Mouse (Mus musculus) liver, embryonic 18 days (tissue): Measurements from ENCODE around the gene Tfap4. TPM values are rescaled to one million over a fixed set of nuclear protein-coding genes. Genes with fewer than 3 reads are reported as not detected.

Source experiments
- polyA plus RNA-seq: library from polyadenylated mRNA; depleted of rRNA; stranded (reverse); fragments of >200 nt; gene quantifications from 2 replicates; pipeline ENCODE4 v1.2.3, GENCODE M21; 2012; rRNA removed

The Tfap4 gene
- 4.6 and 5.9 TPM in 2 replicates for polyA plus RNA-seq

DNA sequence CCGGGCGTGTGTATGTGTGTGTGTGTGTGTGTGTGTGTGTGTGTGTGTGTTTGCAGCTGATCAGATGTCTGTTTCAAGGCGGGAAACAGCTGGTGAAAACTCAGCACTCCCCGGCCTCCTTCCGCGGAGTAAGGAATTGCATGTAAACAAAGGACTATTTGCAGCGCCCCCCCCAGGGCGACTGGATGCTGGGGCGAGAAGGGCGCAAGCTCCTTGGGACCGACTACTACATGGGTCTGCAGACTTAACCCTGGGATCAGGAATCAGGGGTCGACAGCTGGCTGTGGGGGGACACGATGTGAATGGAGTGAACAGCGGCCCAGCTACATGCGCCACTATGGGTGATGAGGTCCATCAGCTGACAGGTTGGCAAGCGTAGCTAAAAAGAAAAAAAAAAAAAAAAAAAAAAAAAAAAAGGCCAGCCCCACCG lies at the start of gene Tfap4:
TSS of gene Tfap4 (minus strand) at position 140 of the 430 bp plus-strand sequence.

DNA sequence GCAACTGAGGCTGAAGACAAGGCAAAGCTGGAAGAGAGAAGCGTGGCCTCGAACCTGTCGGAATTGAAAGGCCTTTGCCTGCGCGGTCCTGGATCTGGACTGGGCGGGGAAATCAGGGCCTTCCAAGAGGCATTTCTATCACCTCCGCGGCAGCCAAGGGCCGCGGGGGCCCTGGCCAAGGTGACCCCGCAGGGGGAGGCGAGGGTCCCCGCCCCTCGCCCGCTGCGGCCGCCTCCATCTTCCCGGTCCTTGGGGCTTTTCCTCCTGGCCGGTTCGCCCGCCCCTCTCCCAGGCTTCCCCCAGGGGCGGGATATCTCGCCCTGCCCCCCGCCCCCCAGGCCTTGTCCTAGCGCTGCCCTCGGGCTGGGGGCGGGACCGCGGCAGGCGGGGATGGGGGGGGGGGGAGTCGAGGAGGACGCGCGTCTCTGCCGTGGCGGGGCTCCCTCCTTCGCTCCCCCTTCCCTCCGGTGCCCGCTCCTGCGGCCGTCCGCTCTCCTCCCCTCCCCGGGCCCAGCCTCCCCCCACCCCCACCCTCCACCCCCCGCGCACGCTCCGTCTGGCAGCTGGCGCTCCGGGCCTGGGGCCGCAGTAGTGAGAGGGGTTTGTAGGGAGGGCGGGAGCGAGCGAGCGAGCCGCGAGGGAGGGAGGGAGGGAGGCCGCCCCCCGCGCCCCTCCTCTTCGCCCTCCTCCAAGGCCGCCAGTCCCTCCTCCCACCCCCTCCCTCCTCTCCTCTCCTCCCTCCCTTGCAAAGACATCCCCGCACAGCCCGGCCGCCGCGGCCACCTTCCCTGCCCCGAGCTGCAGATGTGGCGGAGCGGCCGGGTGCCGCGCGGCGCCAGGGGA lies 34.5 kb upstream of the Tfap4 start, which contains the start of gene Glis2:
TSS of gene Glis2 (plus strand) at position 743 of the 843 bp plus-strand sequence.

DNA sequence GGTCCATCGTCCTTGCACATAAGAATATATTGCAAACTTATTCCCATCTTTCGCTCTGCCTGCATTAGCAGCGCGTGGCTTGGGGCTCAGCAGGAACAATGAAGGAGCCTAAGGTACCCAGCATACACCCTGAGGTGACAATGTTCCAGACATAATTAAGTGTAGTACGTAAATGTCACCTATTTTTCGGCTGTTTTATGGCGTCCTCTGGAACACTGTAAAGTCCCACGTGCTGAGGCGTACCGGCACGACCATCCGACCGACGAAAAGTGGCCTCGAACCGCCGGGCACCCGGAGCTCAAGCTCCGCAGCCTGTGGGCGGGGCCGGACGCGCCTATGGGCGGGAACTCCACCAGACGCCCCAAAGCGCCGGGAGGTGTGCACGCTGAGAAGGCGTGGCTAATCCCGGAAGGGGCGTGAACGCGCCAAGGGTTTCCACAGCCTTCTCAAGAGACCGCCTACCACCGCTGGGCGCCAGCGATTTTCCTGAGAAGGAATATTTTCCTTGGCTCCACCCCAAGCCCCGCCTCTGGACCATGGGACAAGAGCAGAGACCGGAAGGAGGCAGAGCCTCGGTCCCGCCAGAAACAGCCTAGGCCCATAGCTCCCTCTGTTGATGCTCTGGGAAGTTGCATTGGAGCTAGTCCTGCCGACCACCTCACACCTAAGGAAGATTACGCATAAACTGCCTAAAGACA lies 18.0 kb downstream of the Tfap4 start, which contains the start of gene Srl:
TSS of gene Srl (minus strand) at position 316 of the 698 bp plus-strand sequence.

Other genes starting within 250 kb of the Tfap4 start
- gene Adcy9, start 139.4 kb downstream of the Tfap4 start, polyA plus RNA-seq: 0.87 and 1.1 TPM in 2 replicates
- gene Srl, start 18.0 kb downstream of the Tfap4 start, polyA plus RNA-seq: 0.95 and 1.4 TPM in 2 replicates
- gene Glis2, start 34.9 kb upstream of the Tfap4 start, polyA plus RNA-seq: 2.6 and 3.2 TPM in 2 replicates
- 45.0 and 46.2 TPM in 2 replicates for gene Pam16, start 65.1 kb upstream of the Tfap4 start, polyA plus RNA-seq
- gene Vasn, start 80.1 kb upstream of the Tfap4 start, polyA plus RNA-seq: 3.3 and 3.4 TPM in 2 replicates
- gene Dnaja3, start 80.1 kb upstream of the Tfap4 start, polyA plus RNA-seq: 27.3 and 29.4 TPM in 2 replicates
- gene Coro7, start 119.9 kb upstream of the Tfap4 start, polyA plus RNA-seq: 14.0 and 17.4 TPM in 2 replicates
- 24.5 and 25.0 TPM in 2 replicates for gene Nmral1, start 159.5 kb upstream of the Tfap4 start, polyA plus RNA-seq
- gene Hmox2, start 166.5 kb upstream of the Tfap4 start, polyA plus RNA-seq: 35.6 and 37.3 TPM in 2 replicates
- gene Cdip1, start 230.4 kb upstream of the Tfap4 start, polyA plus RNA-seq: 37.2 and 40.6 TPM in 2 replicates